Mouse (Mus musculus): ENCODE measurements around the gene Gatad1.

DNA sequence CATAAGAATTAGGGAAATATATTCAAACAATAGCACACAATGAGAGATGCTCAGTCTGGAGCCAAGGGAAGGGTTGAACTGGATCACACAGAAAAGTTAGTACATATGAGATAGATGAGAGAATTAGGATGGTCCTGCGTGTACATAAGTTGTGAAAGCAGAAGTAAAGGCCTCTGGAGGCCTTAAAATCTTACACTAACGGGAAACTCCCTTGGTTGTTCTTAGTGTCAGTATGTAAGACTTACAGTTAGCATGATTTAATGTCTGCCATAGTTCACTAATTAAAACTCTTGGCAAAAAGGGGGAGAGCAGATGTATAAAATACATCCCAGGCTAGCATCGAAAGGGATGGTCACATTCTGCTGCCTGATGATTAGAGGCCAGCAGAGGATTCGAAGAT lies 3.2 kb downstream of the Gatad1 start:
- no peak for TF ChIP-seq POLR2A (IDR thresholded peaks at IDR 0.05; ENCODE audit: control insufficient read depth, extremely low read depth, insufficient read depth, low read length, poor library complexity)
- no peak for TF ChIP-seq CTCF (IDR thresholded peaks at IDR 0.05; ENCODE audit: borderline replicate concordance, control insufficient read depth, extremely low read depth, insufficient read depth, low read length, poor library complexity)
